Mouse (Mus musculus): Measurements from ENCODE around the gene Cdkal1.

The Cdkal1 gene

GRCm38 (mm10) chr13:29855281-29856031 is at the start of gene Cdkal1:
TSS of gene Cdkal1 (minus strand) at chr13:29855674.
- in situ Hi-C loops (cut with MboI, MseI): loop anchor here (5.0 to 10.0 kb wide), 5 partner anchors 47 to 409 kb away; partner anchors contain the start of gene E2f3 (in 1 of the 2)

DNA sequence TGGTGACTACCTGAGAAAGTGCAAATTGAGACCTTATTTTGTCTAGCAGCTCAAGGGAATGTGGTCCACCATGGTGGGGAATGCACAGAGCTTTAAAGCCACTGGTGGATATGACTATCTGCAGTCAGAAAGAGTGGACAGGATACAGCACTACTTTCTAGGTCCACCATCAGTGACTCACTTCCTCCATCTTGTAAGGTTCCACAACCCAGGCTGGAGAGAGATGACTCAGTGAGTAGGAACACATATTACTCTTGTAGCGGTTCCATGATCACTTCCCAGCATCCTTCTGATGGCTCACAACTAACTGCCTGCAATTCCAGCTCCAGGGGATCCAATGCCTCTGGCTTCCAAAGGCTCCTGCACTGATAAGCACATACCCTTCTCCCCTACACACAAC is 47.9 kb upstream of the Cdkal1 start:
- in situ Hi-C loops (cut with MboI, MseI): loop anchor here in 1 of 2 experiments (5.0 kb wide), 1 partner anchor 46 kb away; the partner anchor contains the start of gene Cdkal1

GRCm38 (mm10) chr13:29902676-29903075 is 47.2 kb upstream of the Cdkal1 start:
- in situ Hi-C loops (cut with MboI, MseI): loop anchor here in 1 of 2 experiments (5.0 kb wide), 1 partner anchor 45 kb away; the partner anchor contains the start of gene Cdkal1

DNA sequence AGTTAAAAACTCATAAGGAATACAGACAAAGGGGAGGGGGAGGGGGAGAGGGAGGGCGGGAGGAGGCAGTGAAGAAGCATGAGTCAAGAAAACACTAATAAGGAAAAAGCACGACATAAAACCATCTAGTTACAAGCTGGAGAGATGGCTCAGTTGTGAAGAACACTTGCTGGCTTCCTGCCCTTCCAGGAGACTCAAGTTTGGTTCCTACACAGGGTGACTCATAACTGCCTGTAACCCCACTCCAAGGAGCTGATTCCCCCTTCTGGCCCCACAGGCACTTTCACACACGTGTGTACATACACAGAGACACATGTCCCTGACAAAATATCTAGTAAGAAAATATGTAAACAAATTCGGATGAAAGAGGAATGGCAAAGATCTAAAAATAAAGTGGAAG is 46.2 kb upstream of the Cdkal1 start:
- in situ Hi-C loops (cut with MboI, MseI): loop anchor here in 1 of 2 experiments (5.0 kb wide), 1 partner anchor 44 kb away; the partner anchor contains the start of gene Cdkal1

DNA sequence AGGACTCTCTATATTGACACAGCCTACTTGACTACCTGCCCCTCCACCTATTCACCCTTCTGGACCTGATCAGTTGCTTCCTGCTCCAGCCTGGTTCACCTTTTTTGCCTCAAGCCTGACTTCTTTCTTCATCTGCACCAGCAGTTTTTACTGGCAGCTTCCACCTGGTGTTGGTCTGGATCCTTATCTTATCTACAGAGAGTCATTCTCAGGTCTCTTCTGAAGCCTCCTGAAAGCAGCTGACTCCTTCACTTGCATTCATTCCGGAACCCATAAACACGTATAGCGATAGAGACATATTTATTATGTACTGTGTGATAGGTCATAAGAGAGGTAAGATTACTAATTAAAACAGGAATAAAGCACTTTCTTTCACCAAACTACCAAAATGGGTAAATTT is 11.3 kb upstream of the Cdkal1 start:
- in situ Hi-C loops (cut with MboI, MseI): loop anchor here in 1 of 2 experiments (10.0 kb wide), 1 partner anchor 398 kb away; no protein-coding TSS in a partner anchor

GRCm38 (mm10) chr13:29864331-29864730 is 8.9 kb upstream of the Cdkal1 start:
- in situ Hi-C loops (cut with MboI, MseI): loop anchor here in 1 of 2 experiments (10.0 kb wide), 1 partner anchor 400 kb away; no protein-coding TSS in a partner anchor

GRCm38 (mm10) chr13:29860087-29860486 is 4.6 kb upstream of the Cdkal1 start:
- in situ Hi-C loops (cut with MboI, MseI): loop anchor here in 1 of 2 experiments (10.0 kb wide), 1 partner anchor 405 kb away; no protein-coding TSS in a partner anchor

DNA sequence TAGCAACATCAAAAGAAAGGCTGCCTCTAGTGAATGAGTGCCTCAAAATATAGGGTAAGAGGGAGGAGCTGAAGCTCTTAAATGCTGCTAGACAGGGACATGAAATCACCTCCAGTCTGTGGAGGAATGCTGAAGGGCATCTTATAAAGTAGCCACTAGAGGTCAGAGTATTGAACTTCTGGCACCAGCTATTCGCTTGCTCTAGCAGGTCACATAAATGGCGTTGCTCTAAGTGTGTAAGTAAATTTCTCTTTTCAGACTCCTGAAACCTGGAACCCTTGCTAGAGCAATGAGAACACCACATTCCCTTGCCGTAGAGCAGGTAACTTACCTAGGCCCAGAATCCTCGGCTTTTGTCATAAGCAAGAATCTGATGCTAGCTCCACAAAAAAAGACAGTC is 2.0 kb upstream of the Cdkal1 start:
- in situ Hi-C loops (cut with MboI, MseI): loop anchor here (5.0 to 10.0 kb wide), 5 partner anchors 45 to 407 kb away; partner anchors contain the start of gene E2f3 (in 1 of the 2)

DNA sequence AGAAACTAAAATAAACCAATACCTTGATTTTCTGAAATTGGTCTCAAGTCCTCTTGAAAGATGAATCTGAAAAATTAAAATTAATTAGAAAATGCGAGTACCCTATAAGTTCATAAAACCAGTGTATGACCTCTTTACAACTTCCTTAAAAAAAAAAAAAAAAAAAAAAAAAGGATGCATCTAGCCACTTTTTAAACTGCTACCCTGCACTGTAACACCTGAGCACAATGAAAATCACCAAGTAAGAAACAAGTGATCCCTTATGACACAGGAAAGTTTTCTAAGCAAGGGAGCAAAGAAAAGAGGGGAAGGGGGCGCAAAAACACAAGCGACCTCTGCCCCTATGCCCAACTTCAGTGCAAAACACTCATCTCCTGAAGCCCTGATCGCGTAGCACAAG is 598 bp downstream of the Cdkal1 start:
- in situ Hi-C loops (cut with MboI, MseI): loop anchor here (5.0 to 10.0 kb wide), 5 partner anchors 47 to 410 kb away; partner anchors contain the start of gene E2f3 (in 1 of the 2)

DNA sequence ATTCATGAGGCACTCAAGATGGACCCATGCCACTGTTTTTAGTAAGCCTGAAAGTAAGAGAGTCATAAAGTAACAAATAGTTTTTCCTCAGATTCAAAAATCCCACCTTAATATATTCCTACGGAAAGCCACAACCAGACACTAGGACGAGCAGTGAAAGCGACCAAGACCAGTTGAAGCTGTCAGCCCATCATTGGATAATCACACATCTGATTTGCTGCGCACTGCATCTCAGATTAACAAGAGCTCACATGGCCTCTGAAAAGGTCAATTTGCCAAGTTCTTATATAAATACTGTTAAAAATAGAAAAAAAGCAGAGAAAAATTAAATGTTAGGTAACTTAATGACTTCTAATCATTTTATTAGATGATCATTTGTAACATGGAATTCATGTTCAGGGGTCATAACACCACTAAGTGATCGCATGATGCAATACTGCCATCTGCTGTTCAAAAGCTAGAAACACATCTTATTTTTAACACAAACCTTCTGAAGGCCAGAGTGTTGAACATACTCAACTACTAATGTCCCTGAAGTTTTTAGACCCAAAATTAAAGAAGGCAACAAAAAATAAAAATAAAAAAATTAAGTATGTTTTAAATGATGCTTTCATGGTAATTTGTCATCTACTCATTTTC is 16.9 kb downstream of the Cdkal1 start:
- in situ Hi-C loops (cut with MboI, MseI): loop anchor here in 1 of 2 experiments (5.0 to 10.0 kb wide), 3 partner anchors 881 to 1416 kb away; no protein-coding TSS in a partner anchor

DNA sequence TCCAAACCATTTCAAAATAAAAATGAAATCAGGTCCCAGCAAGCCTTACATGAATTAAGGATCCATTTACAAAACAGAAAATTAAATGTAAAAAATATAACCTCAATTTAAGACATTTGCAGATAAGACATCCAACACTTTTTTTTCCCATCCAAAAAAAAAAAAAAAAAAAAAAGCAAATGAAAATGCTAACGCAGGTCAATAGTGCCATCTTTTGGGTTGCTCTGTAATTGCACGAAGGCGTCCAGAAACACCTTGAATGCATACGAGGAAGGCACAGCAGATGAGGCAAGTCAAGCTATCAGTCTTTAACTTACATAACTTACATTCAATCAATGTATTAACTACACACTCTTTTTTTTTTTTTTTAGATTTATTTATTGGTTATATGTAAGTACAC is 20.3 kb downstream of the Cdkal1 start:
- in situ Hi-C loops (cut with MboI, MseI): loop anchor here in 1 of 2 experiments (5.0 to 10.0 kb wide), 3 partner anchors 878 to 1413 kb away; no protein-coding TSS in a partner anchor

DNA sequence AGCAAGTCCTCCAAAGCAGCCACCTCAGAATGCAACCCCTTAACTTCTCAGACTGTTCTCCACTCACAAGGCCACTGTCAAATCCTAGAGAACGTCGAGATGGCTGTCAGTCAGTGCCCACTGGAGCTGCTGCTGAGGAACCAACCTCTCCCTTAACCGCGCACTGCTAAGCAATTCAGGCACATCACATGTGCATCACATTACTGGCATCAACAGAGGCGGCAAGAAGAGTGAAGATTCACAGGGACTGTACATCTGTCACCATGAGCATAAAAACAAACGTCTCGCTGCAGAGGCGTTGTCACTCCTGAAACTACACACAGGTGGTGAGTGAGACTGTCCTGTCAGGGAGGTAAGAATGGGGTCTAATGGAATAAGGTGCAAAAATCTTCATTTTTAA is 21.7 kb downstream of the Cdkal1 start:
- in situ Hi-C loops (cut with MboI, MseI): loop anchor here in 1 of 2 experiments (10.0 kb wide), 1 partner anchor 1279 kb away; no protein-coding TSS in a partner anchor

DNA sequence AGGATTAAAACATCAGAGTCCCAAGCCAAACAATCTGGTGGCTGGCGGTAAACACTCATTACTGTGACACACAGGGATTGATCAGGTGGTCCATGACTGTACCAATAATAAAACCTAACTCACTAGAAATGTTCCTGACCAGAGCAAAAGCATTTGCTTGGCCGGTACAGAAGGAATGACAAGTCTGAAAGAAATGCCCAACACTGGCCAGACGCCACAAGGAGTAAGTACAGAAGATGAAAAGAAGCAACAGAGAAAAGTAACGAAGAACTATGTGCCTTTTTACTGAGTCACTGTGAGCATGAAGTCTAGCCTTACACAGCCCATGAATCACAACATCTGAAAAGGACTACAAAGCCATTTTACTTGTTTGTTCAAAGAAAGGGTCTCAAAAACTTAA is 24.3 kb downstream of the Cdkal1 start:
- in situ Hi-C loops (cut with MboI, MseI): loop anchor here in 1 of 2 experiments (10.0 kb wide), 1 partner anchor 1276 kb away; no protein-coding TSS in a partner anchor

DNA sequence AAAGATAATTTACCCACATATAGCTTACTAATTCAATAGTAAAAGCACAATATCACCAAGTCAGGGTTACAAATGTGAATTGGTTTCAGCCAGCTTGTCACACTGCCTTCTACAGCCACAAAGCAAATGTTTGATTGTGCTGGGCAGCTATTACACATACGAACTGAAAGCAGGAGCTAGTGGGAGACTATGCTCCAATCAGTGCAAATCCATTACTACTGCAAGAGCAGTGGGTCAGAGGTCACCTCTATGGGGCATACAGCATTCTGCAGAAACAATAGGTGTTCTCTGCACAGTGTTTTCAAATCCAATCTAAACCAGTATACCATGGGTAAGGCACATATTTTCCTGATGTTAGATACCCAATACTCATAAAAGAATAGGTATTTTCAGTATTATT is 27.4 kb downstream of the Cdkal1 start:
- in situ Hi-C loops (cut with MboI, MseI): loop anchor here in 1 of 2 experiments (5.0 kb wide), 1 partner anchor 61 kb away; no protein-coding TSS in a partner anchor

DNA sequence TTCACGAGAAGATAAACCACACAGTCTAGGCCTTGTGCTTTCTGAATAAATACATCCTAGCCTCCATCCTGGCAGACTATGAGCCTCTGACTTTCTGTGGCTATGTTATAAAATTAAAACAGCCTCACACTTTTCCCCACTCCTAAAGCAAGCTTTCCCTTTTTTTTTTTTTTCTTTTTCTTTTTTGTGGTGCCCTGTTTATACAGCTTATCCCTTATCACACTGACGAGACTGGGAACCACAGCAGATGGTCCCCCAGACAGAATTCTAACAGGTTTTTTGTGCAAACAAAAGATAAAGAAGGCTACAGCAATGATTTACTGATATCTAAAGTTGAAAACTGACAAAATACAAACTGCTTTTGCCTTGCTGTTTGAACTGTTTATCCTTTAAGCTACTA is 29.0 kb downstream of the Cdkal1 start:
- in situ Hi-C loops (cut with MboI, MseI): loop anchor here in 1 of 2 experiments (5.0 kb wide), 1 partner anchor 59 kb away; no protein-coding TSS in a partner anchor

GRCm38 (mm10) chr13:29826041-29826440 is 29.4 kb downstream of the Cdkal1 start:
- in situ Hi-C loops (cut with MboI, MseI): loop anchor here in 1 of 2 experiments (5.0 kb wide), 1 partner anchor 59 kb away; no protein-coding TSS in a partner anchor

DNA sequence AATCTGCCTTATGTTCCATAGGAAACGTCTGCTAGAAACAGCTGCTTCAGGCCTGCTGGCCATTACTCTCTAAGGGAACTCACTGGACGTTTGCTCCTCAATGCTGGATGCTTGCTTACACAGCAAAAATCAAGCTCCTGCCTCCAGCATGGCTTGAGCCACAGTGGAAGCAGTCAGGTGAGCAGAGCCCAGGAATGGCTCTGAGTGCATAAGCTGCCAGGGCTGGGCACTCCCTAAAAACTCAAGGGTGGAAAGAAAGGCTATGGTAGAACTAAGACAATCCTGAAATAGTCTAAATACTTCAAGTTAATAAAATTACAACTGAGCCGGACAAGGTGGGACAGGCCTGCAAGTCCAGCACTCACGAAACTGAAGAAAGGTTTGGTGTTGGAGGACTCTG is 30.7 kb downstream of the Cdkal1 start:
- in situ Hi-C loops (cut with MboI, MseI): loop anchor here in 1 of 2 experiments (5.0 kb wide), 1 partner anchor 57 kb away; no protein-coding TSS in a partner anchor

- in situ Hi-C loops (cut with MboI, MseI): no loop called here
Observed at GRCm38 (mm10) chr13:29824326-29824725, 31.1 kb downstream of the Cdkal1 start.

- in situ Hi-C loops (cut with MboI, MseI): no loop called here
Observed at GRCm38 (mm10) chr13:29823906-29824305, 31.6 kb downstream of the Cdkal1 start.

GRCm38 (mm10) chr13:29823487-29823886 is 32.0 kb downstream of the Cdkal1 start:
- in situ Hi-C loops (cut with MboI, MseI): no loop called here

DNA sequence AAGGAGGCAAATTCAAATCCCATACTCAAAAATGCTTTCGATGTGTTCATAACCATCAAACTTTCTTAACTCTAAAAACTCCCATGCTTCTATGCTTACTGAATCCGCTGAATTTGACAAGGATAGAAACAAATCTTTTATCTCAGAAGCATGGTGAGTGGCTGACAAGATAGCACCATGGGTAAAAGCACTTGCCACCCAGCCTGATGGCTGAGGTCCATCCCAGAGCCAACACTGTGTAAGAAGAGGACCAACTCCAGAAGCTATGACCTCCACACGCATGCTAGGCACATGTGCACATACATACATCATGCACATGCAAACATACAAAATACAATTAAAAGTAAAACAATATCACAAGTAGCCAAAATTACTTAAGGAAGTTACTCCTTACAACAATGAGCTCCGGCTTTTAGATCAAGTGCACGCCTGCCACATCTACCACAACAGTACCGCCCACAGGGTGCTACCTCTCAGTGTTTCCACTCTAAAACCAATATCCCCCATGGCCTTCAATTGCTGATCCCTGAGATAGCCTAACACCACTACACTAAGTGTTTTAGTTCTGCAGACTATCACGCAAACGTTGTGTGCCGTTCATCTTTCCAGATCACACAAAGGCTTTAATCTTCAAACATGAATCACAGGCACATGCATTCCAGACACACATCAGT is 35.4 kb downstream of the Cdkal1 start:
- in situ Hi-C loops (cut with MboI, MseI): no loop called here
